Mouse (Mus musculus) E14TG2a.4 (cell line): Measurements from ENCODE around the gene Gpx5.
"Not testable (repeated sequence)": the region's sequence is repeated elsewhere in the genome, so short reads cannot be mapped to it uniquely, and the experiment has no call there.

Source experiments
- CTCF ChIP-seq: conservative IDR thresholded peaks from 2 replicates; pipeline ENCODE4 v1.5.1; 2014; ENCODE audit warnings: low read length
- POU5F1 ChIP-seq: IDR thresholded peaks from 2 replicates; pipeline ENCODE4 v1.6.1; 2014; ENCODE audit warnings: low read length, borderline replicate concordance

DNA sequence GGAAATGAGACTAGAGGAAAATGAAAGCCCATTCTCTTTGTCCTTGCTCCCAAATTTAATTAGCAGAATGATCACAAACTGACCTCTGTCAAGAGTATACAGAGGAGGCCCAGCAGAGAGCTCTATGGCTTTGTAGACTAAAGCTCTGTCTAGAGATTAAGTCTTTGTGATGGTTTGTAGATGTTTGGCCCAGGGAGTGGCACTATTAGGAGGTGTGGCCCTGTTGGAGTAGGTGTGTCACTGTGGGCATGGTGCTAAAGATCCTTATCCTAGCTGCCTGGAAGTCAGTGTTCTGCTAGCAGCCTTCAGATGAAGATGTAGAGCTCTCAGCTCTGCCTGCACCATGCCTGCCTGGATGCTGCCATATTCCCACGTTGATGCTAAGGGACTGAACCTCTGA, 47.6 kb downstream of the Gpx5 start:
- not testable (repeated sequence) for TF ChIP-seq CTCF, POU5F1
